Mouse (Mus musculus) thymus, postnatal 4 days (tissue): ENCODE results near the gene Lifr.

Source experiments
- DNase-seq: peaks from one replicate; pipeline ENCODE4 v3.0.0; 2021

The Lifr gene

GRCm38 (mm10) chr15:7081795-7082194, 8.6 kb upstream of the Lifr start:
- no peak for DNase-seq

GRCm38 (mm10) chr15:7082901-7083300, 7.5 kb upstream of the Lifr start:
- DNase-seq, result no peak

GRCm38 (mm10) chr15:7084780-7085497, 5.5 kb upstream of the Lifr start:
- no peak for DNase-seq

- no peak for DNase-seq
These were observed 1.7 kb upstream of the Lifr start for GRCm38 (mm10) chr15:7088691-7089090.

- DNase-seq, result no peak
These were observed 1.9 kb downstream of the Lifr start for GRCm38 (mm10) chr15:7092321-7092720.

GRCm38 (mm10) chr15:7099406-7099805, 9.0 kb downstream of the Lifr start:
- DNase-seq, result no peak

- DNase-seq, result no peak
These were observed 9.8 kb downstream of the Lifr start for GRCm38 (mm10) chr15:7100226-7100625.

- no peak for DNase-seq
These were observed 12.6 kb downstream of the Lifr start for GRCm38 (mm10) chr15:7103051-7103450.

GRCm38 (mm10) chr15:7105224-7105623, 14.8 kb downstream of the Lifr start:
- no peak for DNase-seq

GRCm38 (mm10) chr15:7108160-7108559, 17.7 kb downstream of the Lifr start:
- DNase-seq, result no peak

GRCm38 (mm10) chr15:7112227-7112907, 22.0 kb downstream of the Lifr start:
- DNase-seq, result no peak

GRCm38 (mm10) chr15:7113906-7114305, 23.5 kb downstream of the Lifr start:
- DNase-seq, result no peak

- DNase-seq, result no peak
These were observed 25.1 kb downstream of the Lifr start for GRCm38 (mm10) chr15:7115326-7116003.

GRCm38 (mm10) chr15:7116216-7116615, 25.8 kb downstream of the Lifr start:
- DNase-seq, result no peak

GRCm38 (mm10) chr15:7116699-7117098, 26.3 kb downstream of the Lifr start:
- no peak for DNase-seq

GRCm38 (mm10) chr15:7117944-7118343, 27.5 kb downstream of the Lifr start:
- no peak for DNase-seq

GRCm38 (mm10) chr15:7118849-7119248, 28.4 kb downstream of the Lifr start:
- no peak for DNase-seq

GRCm38 (mm10) chr15:7119930-7120512, 29.6 kb downstream of the Lifr start:
- DNase-seq, result no peak

- no peak for DNase-seq
These were observed 33.5 kb downstream of the Lifr start for GRCm38 (mm10) chr15:7123781-7124450.

GRCm38 (mm10) chr15:7126171-7126570, 35.8 kb downstream of the Lifr start:
- DNase-seq, result no peak

GRCm38 (mm10) chr15:7128627-7129126, 38.3 kb downstream of the Lifr start:
- DNase-seq, result no peak

GRCm38 (mm10) chr15:7129127-7129943, 38.9 kb downstream of the Lifr start:
- peak; percentile 83 for DNase-seq
